Mouse (Mus musculus) testis, adult 2 months (tissue): ENCODE measurements around the gene Ndufb5.

Source experiments
- CTCF ChIP-seq: fragments of 200-500 bp; IDR thresholded peaks from 2 replicates; pipeline ENCODE4 v1.5.1; 2012; ENCODE audit warnings: low read depth, mild to moderate bottlenecking, inconsistent platforms, low read length, moderate library complexity; ENCODE audit not compliant: control insufficient read depth, insufficient read depth, insufficient replicate concordance
- POLR2A ChIP-seq: fragments of 200-500 bp; IDR thresholded peaks from 2 replicates; pipeline ENCODE4 v1.6.1; 2012; ENCODE audit warnings: low read depth, mild to moderate bottlenecking, inconsistent platforms, low read length, moderate library complexity; ENCODE audit not compliant: control insufficient read depth

DNA sequence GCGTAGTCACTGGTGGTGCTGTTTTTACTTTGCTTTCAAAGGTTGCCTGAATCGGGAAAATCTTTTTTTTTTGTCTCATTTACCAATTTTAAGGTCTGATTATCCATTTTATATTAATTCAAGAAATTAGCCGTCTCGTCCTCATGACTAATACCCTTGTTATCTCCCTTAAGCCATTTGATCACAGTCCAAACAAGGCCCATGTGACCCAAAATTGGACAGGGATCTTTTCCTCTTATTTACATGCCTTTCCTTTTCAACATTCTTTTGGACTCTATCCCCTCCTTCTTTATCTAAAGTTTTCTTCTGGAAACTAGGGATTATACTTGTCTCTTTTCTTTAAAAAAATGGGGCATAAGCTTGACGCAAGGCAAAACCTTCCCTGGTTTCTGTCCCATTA, 44.9 kb upstream of the Ndufb5 start:
- no peak for TF ChIP-seq POLR2A
- no peak for TF ChIP-seq CTCF
